Mouse (Mus musculus) liver, embryonic 16.5 days (tissue): Measurements from ENCODE around the gene Cdh23. TPM values are rescaled to one million over a fixed set of nuclear protein-coding genes. Genes with fewer than 3 reads are reported as not detected.
A peak's percentile ranks its signal among the peaks of the same experiment; 100 is the strongest.

ENCODE experiments used
- ATAC-seq: fragments of 200-750 bp; cut with Nextera tagmentation; 2 replicates; pipeline ENCODE4 v1.8.0; 2017; ENCODE audit warnings: low read depth, mild to moderate bottlenecking, moderate number of reproducible peaks, moderate library complexity
- H3K27ac ChIP-seq: fragments of 300-500 bp; sonication (generic); 2 replicates; pipeline ENCODE4 v1.5.1; 2014; ENCODE audit warnings: mild to moderate bottlenecking, low read length
- H3K27me3 ChIP-seq: fragments of 300-500 bp; sonication (generic); 2 replicates; pipeline ENCODE4 v1.6.1; 2014; ENCODE audit warnings: low read depth, low read length, mixed read lengths; ENCODE audit not compliant: control insufficient read depth, insufficient read depth
- H3K36me3 ChIP-seq: fragments of 300-500 bp; sonication (generic); 2 replicates; pipeline ENCODE4 v1.6.1; 2014; ENCODE audit warnings: mild to moderate bottlenecking; ENCODE audit not compliant: control insufficient read depth, insufficient read depth
- H3K4me1 ChIP-seq: fragments of 300-500 bp; sonication (generic); 2 replicates; pipeline ENCODE4 v1.6.1; 2014; ENCODE audit warnings: low read depth, low read length, mixed read lengths; ENCODE audit not compliant: control insufficient read depth
- H3K4me2 ChIP-seq: fragments of 300-500 bp; sonication (generic); 2 replicates; pipeline ENCODE4 v1.6.1; 2014; ENCODE audit warnings: low read depth, low read length, mixed read lengths
- H3K4me3 ChIP-seq: fragments of 300-500 bp; sonication (generic); 2 replicates; pipeline ENCODE4 v1.5.1; 2014; ENCODE audit warnings: low read depth, mild to moderate bottlenecking, low read length
- H3K9ac ChIP-seq: fragments of 300-500 bp; sonication (generic); 2 replicates; pipeline ENCODE4 v1.6.1; 2014; ENCODE audit warnings: low read depth, low read length
- H3K9me3 ChIP-seq: fragments of 300-500 bp; sonication (generic); replicated peaks from 2 replicates; pipeline ENCODE4 v1.6.1; 2016; ENCODE audit warnings: low read length; ENCODE audit not compliant: control insufficient read depth
- WGBS: fragments of 180-500 bp; shearing (Covaris S2); extraction: QIAGEN DNeasy Blood & Tissue Kit; methylation state at CpG from one replicate; pipeline ENCODE4 v1.1.7; 2014; ENCODE audit not compliant: insufficient replicate concordance; 5-methylcytosine and 5-hydroxymethylcytosine counted together
- polyA plus RNA-seq: library from polyadenylated mRNA; unstranded; fragments of >200 nt; fragmentation: Nextera tagmentation; extraction: Ambion mirVana; gene quantifications from 2 replicates; pipeline ENCODE4 v1.2.1, GENCODE M21; 2015

The Cdh23 gene
- polyA plus RNA-seq, 1 experiment from 2014 or later: 0.65 TPM

DNA sequence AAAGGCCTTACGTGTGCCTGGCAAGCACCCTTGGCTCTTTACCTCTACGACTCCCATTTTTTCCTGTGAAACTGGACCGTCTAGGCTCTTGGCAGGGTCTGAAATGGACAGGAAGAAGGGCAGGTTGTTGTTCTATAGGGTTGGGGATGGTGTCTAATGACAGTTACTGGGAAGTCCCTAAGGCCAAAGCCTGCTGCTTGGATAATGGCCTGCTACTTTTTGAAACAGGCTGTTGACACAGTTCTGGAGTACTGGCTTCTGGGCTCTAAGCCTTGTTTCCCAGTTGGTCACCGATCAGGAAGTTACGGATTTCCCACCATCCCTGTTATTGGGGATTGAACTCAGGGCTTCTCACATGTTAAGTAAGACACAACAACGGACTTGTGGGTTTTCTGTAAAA, 415.9 kb downstream of the Cdh23 start:
- ATAC-seq: no peak
- Histone ChIP-seq H3K9me3 (no peaks in the 10 kb centered on the region), H3K4me1 (peaks cover 53% of the 10 kb centered on the region), H3K27ac (no peak overlapping the region), H3K9ac (no peak overlapping the region), H3K36me3 (no peaks in the 10 kb centered on the region), H3K4me3 (peak overlapping the region; percentile 18; the same call in 1 of the 2 replicates), H3K27me3 (no peaks in the 10 kb centered on the region), H3K4me2 (0 out of 2 replicates have a peak overlapping the region, but pooled peaks have one; percentile 4)
- WGBS: 76% methylated on average over 6 of the region's 6 CpGs

- Histone ChIP-seq H3K27me3 (no peaks in the 10 kb centered on the region), H3K36me3 (no peaks in the 10 kb centered on the region), H3K4me1 (peaks cover 48% of the 10 kb centered on the region), H3K9me3 (no peaks in the 10 kb centered on the region), H3K9ac (no peak overlapping the region), H3K4me3 (peak overlapping the region; percentile 18; the same call in 1 of the 2 replicates), H3K4me2 (peak overlapping the region; percentile 4; the same call in 1 of the 2 replicates), H3K27ac (no peak overlapping the region)
- no peak for ATAC-seq
- WGBS: 78% methylated on average over 9 of the region's 9 CpGs
Measured at GRCm38 (mm10) chr10:60279941-60280301, 416.4 kb downstream of the Cdh23 start.

- no peak overlapping the region for H3K9ac ChIP-seq
- H3K4me2 ChIP-seq: peak overlapping the region; percentile 68; the same call in 1 of the 2 replicates
- no peaks in the 10 kb centered on the region for H3K9me3 ChIP-seq
- peaks cover 45% of the 10 kb centered on the region for H3K4me1 ChIP-seq
- peak overlapping the region; percentile 84 for H3K4me3 ChIP-seq
- 70% methylated on average over 8 of the region's 8 CpGs for WGBS
- no peaks in the 10 kb centered on the region for H3K27me3 ChIP-seq
- H3K27ac ChIP-seq: no peak overlapping the region
- H3K36me3 ChIP-seq: no peaks in the 10 kb centered on the region
- ATAC-seq: no peak
Measured at GRCm38 (mm10) chr10:60279290-60279940, 416.9 kb downstream of the Cdh23 start.

DNA sequence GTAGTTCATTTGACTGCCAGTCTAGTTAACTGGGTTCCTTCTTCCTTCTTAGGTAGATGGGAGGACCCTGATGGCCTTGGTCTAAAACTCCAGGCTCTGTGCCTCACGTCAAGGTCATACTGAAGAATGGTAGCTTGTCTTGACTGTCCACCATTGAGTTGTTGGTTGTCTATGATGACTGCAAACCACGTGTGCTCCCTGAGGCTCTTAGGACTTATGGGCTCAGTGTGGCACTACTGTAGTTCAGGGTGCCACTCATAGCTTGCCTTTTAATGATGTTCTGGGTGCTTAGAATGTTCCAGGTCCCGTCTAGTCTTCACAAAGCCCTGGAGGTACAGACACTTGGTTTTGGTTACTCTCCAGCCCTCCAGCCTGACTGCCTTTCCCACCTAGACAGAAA, 417.5 kb downstream of the Cdh23 start:
- Histone ChIP-seq H3K4me1 (peaks cover 41% of the 10 kb centered on the region), H3K36me3 (no peaks in the 10 kb centered on the region), H3K27me3 (no peaks in the 10 kb centered on the region), H3K9ac (no peak overlapping the region), H3K4me2 (peak overlapping the region; percentile 68), H3K9me3 (no peaks in the 10 kb centered on the region), H3K4me3 (peak overlapping the region; percentile 84), H3K27ac (no peak overlapping the region)
- ATAC-seq: no peak
- 73% methylated on average over 3 of the region's 3 CpGs for WGBS

DNA sequence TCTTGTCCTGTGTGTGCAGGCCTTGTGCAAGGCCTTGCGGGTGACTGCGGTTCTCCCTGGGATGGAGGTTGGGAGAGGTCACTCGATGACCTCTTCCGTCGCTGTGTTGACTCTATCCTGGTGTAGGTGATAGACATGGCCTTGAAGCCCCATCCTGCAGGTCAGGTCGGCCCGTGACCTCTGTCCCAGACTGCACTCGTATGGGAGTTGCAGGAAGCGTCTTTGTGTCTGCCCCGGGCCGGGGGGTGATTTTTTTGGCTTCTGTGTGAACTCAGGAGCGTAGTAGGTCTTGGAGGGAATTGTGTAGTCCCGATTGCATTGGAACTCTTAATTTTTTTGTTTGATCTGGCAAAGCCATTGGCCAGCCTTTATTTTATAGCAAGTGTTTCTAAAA, 418.3 kb downstream of the Cdh23 start:
- Histone ChIP-seq H3K4me3 (peak overlapping the region; percentile 84), H3K9me3 (no peaks in the 10 kb centered on the region), H3K4me1 (peaks cover 42% of the 10 kb centered on the region), H3K9ac (peak overlapping the region; percentile 88), H3K27ac (peak overlapping the region; percentile 75), H3K27me3 (no peaks in the 10 kb centered on the region), H3K36me3 (no peaks in the 10 kb centered on the region), H3K4me2 (peak overlapping the region; percentile 68)
- WGBS: 8% methylated on average over 13 of the region's 13 CpGs
- ATAC-seq: peak; percentile 68

- Histone ChIP-seq H3K4me1 (peaks cover 42% of the 10 kb centered on the region), H3K9me3 (no peaks in the 10 kb centered on the region), H3K36me3 (no peaks in the 10 kb centered on the region), H3K9ac (peak within 1 kb of the TSS; percentile 88), H3K4me3 (peak within 1 kb of the TSS; percentile 84), H3K4me2 (peak within 1 kb of the TSS; percentile 68), H3K27me3 (no peaks in the 10 kb centered on the region), H3K27ac (peak within 1 kb of the TSS; percentile 75)
- 2% methylated on average over 54 of the region's 54 CpGs for WGBS
- peak; percentile 91 for ATAC-seq
Measured at GRCm38 (mm10) chr10:60277207-60278005, 418.9 kb downstream of the Cdh23 start, which contains the start of gene Psap. Gene Psap, plus strand, starts transcription at chr10:60277627.

- H3K27me3 ChIP-seq: no peaks in the 10 kb centered on the region
- no peaks in the 10 kb centered on the region for H3K36me3 ChIP-seq
- no peak for ATAC-seq
- no peak overlapping the region for H3K9ac ChIP-seq
- no peaks in the 10 kb centered on the region for H3K9me3 ChIP-seq
- WGBS: 37% methylated on average over 6 of the region's 6 CpGs
- H3K4me1 ChIP-seq: peaks cover 17% of the 10 kb centered on the region
- no peak overlapping the region for H3K4me2 ChIP-seq
- no peak overlapping the region; the same call in 1 of the 2 replicates for H3K27ac ChIP-seq
- H3K4me3 ChIP-seq: no peak overlapping the region
Measured at GRCm38 (mm10) chr10:60273382-60273781, 422.9 kb downstream of the Cdh23 start.

DNA sequence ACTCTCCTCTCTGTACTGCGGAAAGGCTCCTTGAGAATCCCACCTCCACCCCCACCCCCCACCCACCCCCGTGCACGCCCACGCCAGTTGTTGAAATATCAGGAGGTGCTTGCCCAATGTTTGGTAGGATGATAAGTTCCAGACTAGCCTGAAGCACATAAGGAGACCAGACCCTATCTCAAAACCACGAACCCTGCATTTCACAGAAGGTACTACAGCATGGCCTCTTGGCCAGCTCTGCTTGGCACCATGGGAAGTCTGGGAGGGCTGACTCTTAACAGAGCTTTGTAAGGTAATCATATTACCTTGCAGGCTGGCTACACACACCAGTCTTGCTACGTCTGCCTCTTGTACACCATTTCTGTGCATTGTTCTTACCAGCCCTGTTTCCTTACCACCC, 424.0 kb downstream of the Cdh23 start:
- Histone ChIP-seq H3K4me2 (no peak overlapping the region), H3K9ac (no peak overlapping the region), H3K27ac (no peak overlapping the region), H3K36me3 (no peaks in the 10 kb centered on the region), H3K9me3 (no peaks in the 10 kb centered on the region), H3K4me3 (no peak overlapping the region), H3K27me3 (no peaks in the 10 kb centered on the region), H3K4me1 (peaks cover 14% of the 10 kb centered on the region)
- 15% methylated on average over 6 of the region's 6 CpGs for WGBS
- peak; percentile 22; the same call in 1 of the 2 replicates for ATAC-seq

DNA sequence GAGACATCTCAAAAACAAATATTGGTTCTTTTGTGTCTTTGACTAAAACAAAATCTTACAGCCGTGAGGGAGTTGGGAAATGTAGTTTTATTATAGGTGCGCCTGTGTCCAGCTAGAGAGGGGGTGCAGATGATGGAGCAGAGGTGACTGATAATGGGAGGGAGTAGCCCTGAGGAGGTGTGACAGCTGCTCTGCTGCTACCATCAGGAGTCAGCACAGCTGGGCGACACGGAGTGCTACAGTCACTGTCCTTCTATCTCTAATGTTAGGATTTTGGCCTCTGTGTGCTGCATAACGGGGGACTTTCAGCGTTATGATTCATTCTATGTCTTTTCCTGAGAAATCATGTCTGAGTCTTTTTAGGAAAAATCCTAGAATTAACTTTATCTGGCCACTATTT, 425.3 kb downstream of the Cdh23 start:
- WGBS: 47% methylated on average over 6 of the region's 6 CpGs
- Histone ChIP-seq H3K36me3 (no peaks in the 10 kb centered on the region), H3K27ac (no peak overlapping the region), H3K4me1 (peaks cover 10% of the 10 kb centered on the region), H3K4me3 (no peak overlapping the region), H3K27me3 (no peaks in the 10 kb centered on the region), H3K9ac (no peak overlapping the region), H3K9me3 (no peaks in the 10 kb centered on the region), H3K4me2 (no peak overlapping the region)
- ATAC-seq: no peak
